Mouse (Mus musculus): ENCODE measurements at regions not wholly inside any gene's neighbourhood (a gene's known extent, or its start where the extent isn't known, plus 50 kb on each side); places are given as distances from the start of the nearest gene placed in this dataset.

DNA sequence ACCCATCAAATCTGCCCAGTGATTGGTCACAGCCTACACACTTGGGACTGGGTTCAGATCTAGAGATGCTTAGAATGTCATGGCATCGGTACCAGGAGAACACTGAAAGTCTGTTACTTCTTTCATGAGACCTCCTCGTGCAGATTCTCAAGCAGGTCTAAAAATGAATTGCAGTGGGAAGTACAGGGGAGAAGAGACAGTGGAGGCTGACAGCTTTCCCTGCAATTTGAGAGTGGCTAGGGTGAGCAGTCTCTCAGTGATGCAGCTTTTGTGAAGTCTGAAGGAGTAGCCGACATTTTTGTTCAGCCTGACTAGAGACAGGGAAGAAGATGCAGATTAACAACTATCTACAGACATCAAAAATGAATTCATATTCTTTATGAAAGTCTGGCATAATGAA is 112.5 kb downstream of the Fam198b start:
- H3K27me3 ChIP-seq (replicated peaks): no peaks in the 10 kb centered on the region
- H3K4me2 ChIP-seq: no peak overlapping the region
- H3K9me3 ChIP-seq: no peaks in the 10 kb centered on the region
- 73% methylated on average over 3 of the region's 3 CpGs for WGBS
- no peak overlapping the region for H3K4me3 ChIP-seq
- H3K27ac ChIP-seq: no peak overlapping the region
- ATAC-seq (replicated peaks): no peak
- no peaks in the 10 kb centered on the region for H3K4me1 ChIP-seq
- H3K9ac ChIP-seq: no peak overlapping the region
- H3K36me3 ChIP-seq (replicated peaks): no peaks in the 10 kb centered on the region

- Histone ChIP-seq H3K27ac (no peak overlapping the region), H3K36me3 (replicated peaks) (no peaks in the 10 kb centered on the region), H3K4me1 (no peaks in the 10 kb centered on the region), H3K27me3 (replicated peaks) (no peaks in the 10 kb centered on the region), H3K4me3 (no peak overlapping the region), H3K9ac (no peak overlapping the region), H3K4me2 (no peak overlapping the region), H3K9me3 (no peaks in the 10 kb centered on the region)
- ATAC-seq (replicated peaks): no peak
- 52% methylated on average over 6 of the region's 6 CpGs for WGBS
Observed at GRCm38 (mm10) chr3:80002335-80002734, 118.0 kb downstream of the Fam198b start.

GRCm38 (mm10) chr3:80003300-80004090 is 119.2 kb downstream of the Fam198b start:
- Histone ChIP-seq H3K4me3 (no peak overlapping the region), H3K27me3 (replicated peaks) (no peaks in the 10 kb centered on the region), H3K4me1 (no peaks in the 10 kb centered on the region), H3K4me2 (no peak overlapping the region), H3K27ac (no peak overlapping the region), H3K9me3 (no peaks in the 10 kb centered on the region), H3K36me3 (replicated peaks) (no peaks in the 10 kb centered on the region), H3K9ac (no peak overlapping the region)
- no peak for ATAC-seq (replicated peaks)
- 74% methylated on average over 5 of the region's 5 CpGs for WGBS

- ATAC-seq (replicated peaks): no peak
- Histone ChIP-seq H3K27me3 (replicated peaks) (no peaks in the 10 kb centered on the region), H3K9me3 (no peaks in the 10 kb centered on the region), H3K4me3 (no peak overlapping the region), H3K36me3 (replicated peaks) (no peaks in the 10 kb centered on the region), H3K4me1 (no peaks in the 10 kb centered on the region), H3K9ac (no peak overlapping the region), H3K27ac (no peak overlapping the region), H3K4me2 (no peak overlapping the region)
- WGBS: 88% methylated on average over 3 of the region's 3 CpGs
Observed at GRCm38 (mm10) chr3:80004556-80004955, 120.2 kb downstream of the Fam198b start.

DNA sequence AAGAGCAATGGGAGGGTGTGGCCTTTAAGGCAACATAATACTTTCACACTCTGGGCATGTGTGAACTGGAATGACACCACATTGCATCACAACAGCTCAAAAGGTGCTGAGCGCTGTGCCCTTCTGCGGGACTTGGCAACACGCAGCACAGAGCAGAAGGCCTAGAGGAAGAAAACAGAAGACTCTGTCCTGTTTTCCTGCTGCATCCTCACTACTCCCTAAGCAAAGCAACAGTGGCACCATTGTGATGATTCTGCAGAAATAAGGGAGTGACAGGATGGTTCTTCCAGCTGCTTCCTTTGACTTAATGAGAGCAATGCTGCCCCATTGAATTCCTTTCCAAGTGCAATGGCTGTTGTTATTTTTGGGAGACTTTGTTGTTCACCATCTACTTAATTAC is 120.6 kb downstream of the Fam198b start:
- Histone ChIP-seq H3K27me3 (replicated peaks) (no peaks in the 10 kb centered on the region), H3K36me3 (replicated peaks) (no peaks in the 10 kb centered on the region), H3K4me3 (no peak overlapping the region), H3K4me1 (no peaks in the 10 kb centered on the region), H3K9ac (no peak overlapping the region), H3K4me2 (no peak overlapping the region), H3K27ac (no peak overlapping the region), H3K9me3 (no peaks in the 10 kb centered on the region)
- 77% methylated on average over 3 of the region's 3 CpGs for WGBS
- ATAC-seq (replicated peaks): no peak

DNA sequence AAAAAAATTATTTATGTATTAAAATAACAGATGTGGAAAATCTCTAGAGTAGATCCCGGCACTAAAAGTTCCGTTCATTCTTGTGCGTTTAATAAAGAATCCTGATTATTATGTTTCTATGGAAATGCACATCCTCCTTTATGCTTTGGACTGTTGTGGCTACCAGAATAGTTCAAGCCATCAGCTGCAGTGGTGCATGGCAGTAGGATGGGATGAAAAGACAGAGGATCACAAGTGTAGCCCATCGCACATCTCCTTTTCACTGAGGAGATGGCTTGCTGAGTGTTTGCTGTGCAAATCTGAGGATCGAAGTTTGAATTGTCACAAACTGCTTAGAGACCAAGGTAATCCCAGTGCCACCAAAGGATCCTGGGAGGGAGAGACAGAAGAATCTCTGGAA is 121.0 kb downstream of the Fam198b start:
- H3K4me1 ChIP-seq: no peaks in the 10 kb centered on the region
- H3K9ac ChIP-seq: no peak overlapping the region
- H3K9me3 ChIP-seq: no peaks in the 10 kb centered on the region
- H3K27me3 ChIP-seq (replicated peaks): no peaks in the 10 kb centered on the region
- 78% methylated on average over 5 of the region's 5 CpGs for WGBS
- H3K36me3 ChIP-seq (replicated peaks): no peaks in the 10 kb centered on the region
- no peak overlapping the region for H3K4me2 ChIP-seq
- no peak for ATAC-seq (replicated peaks)
- H3K4me3 ChIP-seq: no peak overlapping the region
- H3K27ac ChIP-seq: no peak overlapping the region

DNA sequence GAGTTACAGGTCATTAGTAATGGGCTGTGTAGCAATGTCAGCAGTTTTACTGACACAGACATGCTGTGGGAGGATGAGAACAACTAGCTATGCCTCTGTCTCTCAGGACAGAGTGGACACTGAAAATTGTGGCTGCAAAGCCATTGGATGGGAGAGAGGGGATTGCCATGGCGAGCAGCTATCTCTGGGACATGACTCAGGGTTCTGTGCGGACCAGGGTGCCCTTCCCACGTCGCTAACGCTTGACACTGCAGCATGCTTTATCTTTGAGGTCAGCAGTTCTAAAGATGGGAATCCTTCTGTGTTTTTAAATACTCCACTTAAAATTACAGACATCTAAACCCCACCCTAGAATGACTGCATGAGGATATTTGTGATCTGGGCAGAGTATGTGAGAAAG is 121.9 kb downstream of the Fam198b start:
- no peaks in the 10 kb centered on the region for H3K36me3 ChIP-seq (replicated peaks)
- no peak overlapping the region for H3K4me3 ChIP-seq
- WGBS: 89% methylated on average over 5 of the region's 5 CpGs
- H3K27me3 ChIP-seq (replicated peaks): no peaks in the 10 kb centered on the region
- H3K9me3 ChIP-seq: no peaks in the 10 kb centered on the region
- ATAC-seq (replicated peaks): no peak
- no peak overlapping the region for H3K4me2 ChIP-seq
- no peaks in the 10 kb centered on the region for H3K4me1 ChIP-seq
- no peak overlapping the region for H3K9ac ChIP-seq
- H3K27ac ChIP-seq: no peak overlapping the region

DNA sequence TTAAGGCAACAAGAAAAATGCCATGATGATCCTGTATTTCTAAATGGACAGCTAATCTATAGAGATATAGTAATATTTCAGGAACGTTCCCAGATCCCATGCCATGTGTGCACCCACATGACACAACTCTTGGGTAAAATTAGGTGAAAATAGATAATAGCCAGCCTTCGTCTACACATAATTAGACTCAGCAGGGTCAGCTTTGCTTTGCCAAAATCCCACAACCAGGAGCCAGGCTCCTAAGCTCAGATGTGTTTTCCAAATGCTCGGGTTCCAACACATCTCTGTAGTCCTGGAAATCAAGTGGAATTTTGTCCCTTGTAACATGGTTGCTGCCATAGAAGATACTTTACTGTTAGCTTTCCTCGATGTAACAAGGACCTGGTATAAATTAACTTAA is 122.7 kb downstream of the Fam198b start:
- H3K36me3 ChIP-seq (replicated peaks): no peaks in the 10 kb centered on the region
- H3K9me3 ChIP-seq: no peaks in the 10 kb centered on the region
- H3K4me3 ChIP-seq: no peak overlapping the region
- H3K9ac ChIP-seq: no peak overlapping the region
- WGBS: 85% methylated on average over 4 of the region's 4 CpGs
- H3K4me2 ChIP-seq: no peak overlapping the region
- ATAC-seq (replicated peaks): no peak
- no peaks in the 10 kb centered on the region for H3K27me3 ChIP-seq (replicated peaks)
- no peaks in the 10 kb centered on the region for H3K4me1 ChIP-seq
- no peak overlapping the region for H3K27ac ChIP-seq

- H3K4me1 ChIP-seq: no peaks in the 10 kb centered on the region
- no peak for ATAC-seq (replicated peaks)
- H3K36me3 ChIP-seq (replicated peaks): no peaks in the 10 kb centered on the region
- H3K4me3 ChIP-seq: no peak overlapping the region
- no peak overlapping the region for H3K27ac ChIP-seq
- H3K4me2 ChIP-seq: no peak overlapping the region
- H3K27me3 ChIP-seq (replicated peaks): no peaks in the 10 kb centered on the region
- no peak overlapping the region for H3K9ac ChIP-seq
- no peaks in the 10 kb centered on the region for H3K9me3 ChIP-seq
- WGBS: 87% methylated on average over 1 of the region's 1 CpGs
Observed at GRCm38 (mm10) chr3:80009275-80009674, 124.9 kb downstream of the Fam198b start.

GRCm38 (mm10) chr3:80025795-80026194 is 141.5 kb downstream of the Fam198b start:
- H3K27ac ChIP-seq: no peak overlapping the region
- H3K4me1 ChIP-seq: no peaks in the 10 kb centered on the region
- no peak for ATAC-seq (replicated peaks)
- H3K9ac ChIP-seq: no peak overlapping the region
- WGBS: 93% methylated on average over 1 of the region's 1 CpGs
- H3K36me3 ChIP-seq (replicated peaks): no peaks in the 10 kb centered on the region
- no peak overlapping the region for H3K4me2 ChIP-seq
- H3K4me3 ChIP-seq: no peak overlapping the region
- H3K9me3 ChIP-seq: no peaks in the 10 kb centered on the region
- no peaks in the 10 kb centered on the region for H3K27me3 ChIP-seq (replicated peaks)

DNA sequence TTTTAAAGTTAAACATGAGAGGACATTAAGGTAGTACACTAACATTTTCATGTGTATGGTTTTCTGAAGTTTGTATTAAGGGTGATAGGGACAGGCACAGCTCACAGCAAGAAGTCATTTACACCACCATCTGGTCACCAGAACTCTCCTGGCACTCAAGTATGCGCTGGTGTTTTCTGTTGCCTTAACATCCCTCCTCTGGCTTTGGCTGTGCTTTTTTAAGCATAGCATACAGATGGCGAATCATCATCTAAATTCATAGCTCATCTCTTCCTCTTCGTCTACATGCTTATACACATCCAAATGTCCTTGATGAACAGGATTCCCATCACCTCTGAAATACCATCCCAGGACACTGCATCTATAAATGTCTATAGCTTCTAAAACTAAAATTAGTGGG is 148.7 kb downstream of the Fam198b start:
- 88% methylated on average over 3 of the region's 3 CpGs for WGBS

GRCm38 (mm10) chr3:80038553-80039129 is 154.3 kb downstream of the Fam198b start:
- H3K4me2 ChIP-seq: no peak overlapping the region
- H3K27me3 ChIP-seq (replicated peaks): no peaks in the 10 kb centered on the region
- H3K4me3 ChIP-seq: no peak overlapping the region
- no peak overlapping the region for H3K9ac ChIP-seq
- H3K9me3 ChIP-seq: no peaks in the 10 kb centered on the region
- no peak overlapping the region for H3K27ac ChIP-seq
- H3K36me3 ChIP-seq (replicated peaks): no peaks in the 10 kb centered on the region
- WGBS: 83% methylated on average over 11 of the region's 11 CpGs
- ATAC-seq (replicated peaks): no peak
- H3K4me1 ChIP-seq: no peaks in the 10 kb centered on the region

More for the DNA sequence above, 148.7 kb downstream of the Fam198b start:
- Histone ChIP-seq H3K27ac (no peak overlapping the region), H3K27me3 (replicated peaks) (no peaks in the 10 kb centered on the region), H3K36me3 (replicated peaks) (no peaks in the 10 kb centered on the region), H3K9me3 (no peaks in the 10 kb centered on the region), H3K4me2 (no peak overlapping the region), H3K4me3 (no peak overlapping the region), H3K4me1 (no peaks in the 10 kb centered on the region), H3K9ac (no peak overlapping the region)
- ATAC-seq (replicated peaks): no peak
